Mouse (Mus musculus): ENCODE results near the gene Babam1. TPM values are rescaled to one million over a fixed set of nuclear protein-coding genes. Genes with fewer than 3 reads are reported as not detected.
A peak's percentile ranks its signal among the peaks of the same experiment; 100 is the strongest.

Babam1 gene
- polyA plus RNA-seq, 1 experiment from 2014 or later = 119 TPM

- H3K27ac ChIP-seq (replicated peaks; ENCODE audit: low read depth, low read length) = no peak overlapping the region
- no peak overlapping the region for H3K4me2 ChIP-seq (ENCODE audit: low read depth, severe bottlenecking)
- ATAC-seq (ENCODE audit: insufficient number of reproducible peaks, low FRiP score, low TSS enrichment, low read depth) (no peak), DNase-seq (ENCODE audit: low spot score) (no peak)
- H3K9me3 ChIP-seq (ENCODE audit: control insufficient read depth, low read length) = no peaks in the 10 kb centered on the region
- H3K4me1 ChIP-seq (ENCODE audit: control insufficient read depth, insufficient read depth, low read length) = peaks cover 17% of the 10 kb centered on the region
- no peak overlapping the region for H3K9ac ChIP-seq (ENCODE audit: low read length)
- H3K27me3 ChIP-seq (ENCODE audit: control insufficient read depth, insufficient read depth, low read length) = no peaks in the 10 kb centered on the region
- H3K4me3 ChIP-seq (ENCODE audit: low read depth, low read length) = no peak overlapping the region
- H3K36me3 ChIP-seq (ENCODE audit: control insufficient read depth, insufficient read depth, low read length) = no peaks in the 10 kb centered on the region; the same call in 1 of the 2 replicates
- 55% methylated on average over 3 of the region's 3 CpGs for WGBS
These were observed 12.8 kb upstream of the Babam1 start for GRCm38 (mm10) chr8:71383860-71384259.

DNA sequence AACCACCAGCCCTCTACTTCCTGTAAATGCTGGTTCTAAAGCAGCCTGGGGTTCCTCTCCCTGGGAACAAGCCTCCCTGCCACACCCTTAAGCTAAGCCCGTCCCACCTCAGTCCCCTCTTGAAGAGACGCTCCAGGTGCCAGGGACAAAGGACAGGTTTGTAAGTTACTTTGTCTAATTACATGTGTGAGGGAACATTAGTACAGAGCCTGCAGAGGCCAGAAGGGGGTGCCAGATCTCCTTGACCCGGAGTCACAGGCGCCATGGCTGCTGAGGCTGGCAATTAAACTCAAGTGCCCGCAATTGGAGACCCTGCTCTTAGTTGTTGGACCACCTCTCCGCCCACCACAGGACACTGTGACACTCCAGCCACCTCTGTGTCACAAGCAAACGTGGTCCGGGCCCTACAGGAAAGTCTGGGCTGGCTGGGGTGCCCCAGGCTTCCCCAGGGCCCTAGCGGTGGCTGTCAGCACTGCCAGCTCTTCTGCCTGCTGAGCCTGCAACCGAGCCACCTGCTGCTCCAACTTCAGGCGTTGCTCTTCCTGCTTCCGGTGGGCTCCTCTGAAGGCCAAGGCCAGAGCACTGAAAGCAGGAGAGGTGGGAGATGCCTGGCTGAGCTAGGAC lies 11.3 kb upstream of the Babam1 start:
- no peaks in the 10 kb centered on the region for H3K9me3 ChIP-seq (ENCODE audit: control insufficient read depth, low read length)
- no peak overlapping the region for H3K4me3 ChIP-seq (ENCODE audit: low read depth, low read length)
- DNase-seq (ENCODE audit: low spot score) (no peak), ATAC-seq (ENCODE audit: insufficient number of reproducible peaks, low FRiP score, low TSS enrichment, low read depth) (no peak)
- no peak overlapping the region for H3K27ac ChIP-seq (replicated peaks; ENCODE audit: low read depth, low read length)
- WGBS = 71% methylated on average over 12 of the region's 12 CpGs
- no peaks in the 10 kb centered on the region for H3K27me3 ChIP-seq (ENCODE audit: control insufficient read depth, insufficient read depth, low read length)
- H3K36me3 ChIP-seq (ENCODE audit: control insufficient read depth, insufficient read depth, low read length) = no peaks in the 10 kb centered on the region
- H3K4me2 ChIP-seq (ENCODE audit: low read depth, severe bottlenecking) = no peak overlapping the region
- H3K4me1 ChIP-seq (ENCODE audit: control insufficient read depth, insufficient read depth, low read length) = peaks cover 6% of the 10 kb centered on the region
- no peak overlapping the region for H3K9ac ChIP-seq (ENCODE audit: low read length)

GRCm38 (mm10) chr8:71388267-71388666 lies 8.4 kb upstream of the Babam1 start:
- no peak overlapping the region for H3K4me3 ChIP-seq (ENCODE audit: low read depth, low read length)
- H3K27me3 ChIP-seq (ENCODE audit: control insufficient read depth, insufficient read depth, low read length) = no peaks in the 10 kb centered on the region
- 64% methylated on average over 1 of the region's 1 CpGs for WGBS
- no peak overlapping the region for H3K4me2 ChIP-seq (ENCODE audit: low read depth, severe bottlenecking)
- H3K27ac ChIP-seq (replicated peaks; ENCODE audit: low read depth, low read length) = no peak overlapping the region
- no peak for DNase-seq (ENCODE audit: low spot score)
- ATAC-seq (ENCODE audit: insufficient number of reproducible peaks, low FRiP score, low TSS enrichment, low read depth) = no peak
- H3K9ac ChIP-seq (ENCODE audit: low read length) = no peak overlapping the region
- no peaks in the 10 kb centered on the region for H3K36me3 ChIP-seq (ENCODE audit: control insufficient read depth, insufficient read depth, low read length)
- H3K4me1 ChIP-seq (ENCODE audit: control insufficient read depth, insufficient read depth, low read length) = no peaks in the 10 kb centered on the region; the same call in 1 of the 2 replicates
- H3K9me3 ChIP-seq (ENCODE audit: control insufficient read depth, low read length) = no peaks in the 10 kb centered on the region

DNA sequence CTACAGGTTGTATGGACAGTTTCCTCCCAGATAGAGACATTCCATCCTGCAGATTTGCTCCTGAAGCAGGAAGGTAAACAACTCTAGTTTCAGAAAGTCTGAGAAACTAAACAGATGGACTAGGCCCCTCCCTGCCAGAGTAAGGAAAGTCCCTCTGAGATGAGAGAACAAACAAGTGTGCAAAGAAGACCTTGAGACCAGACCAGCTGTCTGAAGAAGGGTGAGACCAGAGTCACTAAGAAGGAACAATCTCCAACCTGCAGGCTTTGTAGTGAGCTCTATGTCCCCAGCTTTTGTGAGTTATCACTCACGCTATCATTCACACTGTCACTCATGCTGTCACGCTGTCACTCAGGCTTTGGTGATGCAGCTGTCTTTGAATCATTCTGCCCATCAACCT lies 5.0 kb upstream of the Babam1 start:
- no peaks in the 10 kb centered on the region; the same call in 1 of the 2 replicates for H3K9me3 ChIP-seq (ENCODE audit: control insufficient read depth, low read length)
- no peak overlapping the region for H3K27ac ChIP-seq (replicated peaks; ENCODE audit: low read depth, low read length)
- WGBS = 95% methylated on average over 2 of the region's 2 CpGs
- ATAC-seq (ENCODE audit: insufficient number of reproducible peaks, low FRiP score, low TSS enrichment, low read depth) = no peak
- no peak overlapping the region for H3K4me3 ChIP-seq (ENCODE audit: low read depth, low read length)
- H3K4me1 ChIP-seq (ENCODE audit: control insufficient read depth, insufficient read depth, low read length) = no peaks in the 10 kb centered on the region
- H3K27me3 ChIP-seq (ENCODE audit: control insufficient read depth, insufficient read depth, low read length) = no peaks in the 10 kb centered on the region
- H3K9ac ChIP-seq (ENCODE audit: low read length) = no peak overlapping the region
- no peak for DNase-seq (ENCODE audit: low spot score)
- no peaks in the 10 kb centered on the region for H3K36me3 ChIP-seq (ENCODE audit: control insufficient read depth, insufficient read depth, low read length)
- no peak overlapping the region for H3K4me2 ChIP-seq (ENCODE audit: low read depth, severe bottlenecking)

DNA sequence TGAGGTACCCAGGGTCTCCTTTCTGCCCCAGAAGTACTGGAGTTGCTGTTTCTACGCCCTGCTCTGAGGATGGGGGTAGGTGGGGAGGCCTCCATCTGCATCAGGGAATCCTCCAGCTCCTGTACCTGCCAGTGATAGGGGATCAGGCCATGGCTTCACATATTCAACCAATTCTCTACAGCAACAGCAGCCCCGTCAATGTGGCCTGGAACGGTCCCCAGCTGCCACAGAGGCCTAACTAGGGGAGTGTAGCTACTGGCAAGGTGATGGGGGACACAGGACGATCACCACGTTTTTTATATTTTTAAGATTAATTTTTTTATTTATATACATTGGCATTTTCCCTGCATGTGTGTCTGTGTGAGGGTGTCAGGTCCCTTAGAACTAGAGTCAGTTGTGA lies 4.3 kb upstream of the Babam1 start:
- no peak overlapping the region for H3K9ac ChIP-seq (ENCODE audit: low read length)
- no peaks in the 10 kb centered on the region; the same call in 1 of the 2 replicates for H3K9me3 ChIP-seq (ENCODE audit: control insufficient read depth, low read length)
- H3K36me3 ChIP-seq (ENCODE audit: control insufficient read depth, insufficient read depth, low read length) = no peaks in the 10 kb centered on the region
- no peak overlapping the region for H3K27ac ChIP-seq (replicated peaks; ENCODE audit: low read depth, low read length)
- H3K4me2 ChIP-seq (ENCODE audit: low read depth, severe bottlenecking) = no peak overlapping the region
- 81% methylated on average over 5 of the region's 5 CpGs for WGBS
- DNase-seq (ENCODE audit: low spot score) (no peak), ATAC-seq (ENCODE audit: insufficient number of reproducible peaks, low FRiP score, low TSS enrichment, low read depth) (no peak)
- 0 out of 2 replicates have a peak, but pooled peaks cover 1% of the 10 kb centered on the region for H3K4me1 ChIP-seq (ENCODE audit: control insufficient read depth, insufficient read depth, low read length)
- H3K27me3 ChIP-seq (ENCODE audit: control insufficient read depth, insufficient read depth, low read length) = no peaks in the 10 kb centered on the region
- no peak overlapping the region for H3K4me3 ChIP-seq (ENCODE audit: low read depth, low read length)

DNA sequence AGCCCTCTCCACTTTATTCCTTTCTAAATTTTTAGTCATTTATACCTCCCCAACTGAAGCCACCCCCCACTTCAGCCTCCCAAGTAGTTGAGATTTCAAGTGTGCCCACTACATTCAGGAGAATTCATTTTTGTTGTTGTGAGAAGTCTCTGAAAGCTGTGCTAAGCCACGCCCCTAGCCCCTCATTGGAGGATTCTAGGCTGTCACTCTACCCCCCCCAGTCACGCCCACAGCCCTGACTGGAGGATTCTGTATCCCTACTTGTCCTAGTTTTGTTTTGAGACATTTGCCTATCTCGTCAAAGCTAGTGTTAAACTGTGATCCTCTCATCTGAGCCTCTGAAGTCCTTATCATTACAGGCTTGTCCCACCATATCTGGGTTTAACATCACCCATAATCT lies 3.8 kb upstream of the Babam1 start:
- Histone ChIP-seq H3K4me1 (ENCODE audit: control insufficient read depth, insufficient read depth, low read length) (0 out of 2 replicates have a peak, but pooled peaks cover 4% of the 10 kb centered on the region), H3K27me3 (ENCODE audit: control insufficient read depth, insufficient read depth, low read length) (no peaks in the 10 kb centered on the region), H3K36me3 (ENCODE audit: control insufficient read depth, insufficient read depth, low read length) (no peaks in the 10 kb centered on the region), H3K27ac (replicated peaks; ENCODE audit: low read depth, low read length) (no peak overlapping the region), H3K4me3 (ENCODE audit: low read depth, low read length) (no peak overlapping the region), H3K9ac (ENCODE audit: low read length) (no peak overlapping the region), H3K4me2 (ENCODE audit: low read depth, severe bottlenecking) (no peak overlapping the region), H3K9me3 (ENCODE audit: control insufficient read depth, low read length) (no peaks in the 10 kb centered on the region; the same call in 1 of the 2 replicates)
- DNase-seq (ENCODE audit: low spot score) = peak; percentile 64
- WGBS = 12% methylated on average over 3 of the region's 3 CpGs
- ATAC-seq (ENCODE audit: insufficient number of reproducible peaks, low FRiP score, low TSS enrichment, low read depth) = no peak

DNA sequence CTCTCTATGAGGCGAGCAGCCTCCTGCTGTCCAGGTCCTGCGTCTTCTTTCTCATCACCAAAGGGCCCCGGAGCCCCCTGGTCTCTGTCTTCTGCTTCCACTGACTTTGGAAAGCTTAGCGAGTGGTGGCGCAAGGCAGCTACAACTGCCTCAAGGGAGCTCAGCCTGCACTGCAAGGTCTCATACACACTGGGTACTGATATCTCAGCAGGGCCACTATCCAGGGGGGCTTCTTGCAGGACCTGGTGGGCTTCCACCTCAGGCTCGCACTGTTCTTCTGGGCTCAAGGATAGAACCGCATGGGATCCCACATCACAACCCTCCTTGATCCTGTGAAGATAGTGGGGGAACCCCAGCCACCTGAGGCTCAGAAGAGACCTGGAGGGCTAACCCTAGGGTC lies 2.2 kb upstream of the Babam1 start:
- no peak overlapping the region for H3K4me2 ChIP-seq (ENCODE audit: low read depth, severe bottlenecking)
- 0 out of 2 replicates have a peak, but pooled peaks cover 4% of the 10 kb centered on the region for H3K4me1 ChIP-seq (ENCODE audit: control insufficient read depth, insufficient read depth, low read length)
- no peaks in the 10 kb centered on the region; the same call in 1 of the 2 replicates for H3K9me3 ChIP-seq (ENCODE audit: control insufficient read depth, low read length)
- no peaks in the 10 kb centered on the region for H3K27me3 ChIP-seq (ENCODE audit: control insufficient read depth, insufficient read depth, low read length)
- ATAC-seq (ENCODE audit: insufficient number of reproducible peaks, low FRiP score, low TSS enrichment, low read depth) (no peak), DNase-seq (ENCODE audit: low spot score) (no peak)
- 81% methylated on average over 7 of the region's 7 CpGs for WGBS
- no peak overlapping the region for H3K27ac ChIP-seq (replicated peaks; ENCODE audit: low read depth, low read length)
- peaks cover 4% of the 10 kb centered on the region; the same call in 1 of the 2 replicates for H3K36me3 ChIP-seq (ENCODE audit: control insufficient read depth, insufficient read depth, low read length)
- 0 out of 2 replicates have a peak overlapping the region, but pooled peaks have one; percentile 6 for H3K4me3 ChIP-seq (ENCODE audit: low read depth, low read length)
- no peak overlapping the region for H3K9ac ChIP-seq (ENCODE audit: low read length)

DNA sequence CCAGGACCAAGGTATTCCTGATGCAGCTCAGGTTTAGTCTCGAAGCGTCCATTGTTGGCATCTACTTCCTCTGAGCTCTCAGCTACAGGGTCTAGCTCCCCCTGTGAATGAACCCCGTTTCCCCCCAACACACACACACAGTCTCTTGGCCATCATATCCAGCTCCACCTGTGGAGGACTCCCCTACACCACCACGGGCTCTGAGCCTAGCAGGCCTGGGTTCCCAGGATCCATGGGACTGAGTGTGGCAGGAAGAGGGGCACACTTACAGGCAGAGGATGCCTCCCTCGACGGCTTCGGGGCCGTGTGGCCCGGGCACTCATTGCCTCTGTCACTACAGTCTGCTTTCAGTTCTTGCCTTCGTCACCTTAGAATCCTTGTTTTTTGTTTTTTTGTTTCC lies 1.6 kb upstream of the Babam1 start:
- 89% methylated on average over 10 of the region's 10 CpGs for WGBS
- no peak for ATAC-seq (ENCODE audit: insufficient number of reproducible peaks, low FRiP score, low TSS enrichment, low read depth)
- Histone ChIP-seq H3K27ac (replicated peaks; ENCODE audit: low read depth, low read length) (no peak overlapping the region), H3K4me2 (ENCODE audit: low read depth, severe bottlenecking) (no peak overlapping the region; the same call in 1 of the 2 replicates), H3K4me3 (ENCODE audit: low read depth, low read length) (no peak overlapping the region), H3K4me1 (ENCODE audit: control insufficient read depth, insufficient read depth, low read length) (0 out of 2 replicates have a peak, but pooled peaks cover 4% of the 10 kb centered on the region), H3K9me3 (ENCODE audit: control insufficient read depth, low read length) (no peaks in the 10 kb centered on the region; the same call in 1 of the 2 replicates), H3K36me3 (ENCODE audit: control insufficient read depth, insufficient read depth, low read length) (peaks cover 4% of the 10 kb centered on the region; the same call in 1 of the 2 replicates), H3K9ac (ENCODE audit: low read length) (no peak overlapping the region), H3K27me3 (ENCODE audit: control insufficient read depth, insufficient read depth, low read length) (no peaks in the 10 kb centered on the region)
- no peak for DNase-seq (ENCODE audit: low spot score)

Data from limb, embryonic 11.5 days (tissue).